Mouse (Mus musculus) midbrain, embryonic 14.5 days (tissue): ENCODE data around the gene Marc1. TPM values are rescaled to one million over a fixed set of nuclear protein-coding genes. Genes with fewer than 3 reads are reported as not detected.

ENCODE experiments used
- ATAC-seq: fragments of 200-750 bp; cut with Nextera tagmentation; 2 replicates; pipeline ENCODE4 v1.8.0; 2017; ENCODE audit warnings: moderate number of reproducible peaks, moderate library complexity; ENCODE audit not compliant: low FRiP score, low TSS enrichment
- DNase-seq: peaks from one replicate; pipeline ENCODE4 v3.0.0-alpha.2; 2015
- H3K27ac ChIP-seq: fragments of 300-500 bp; sonication (generic); replicated peaks from 2 replicates; pipeline ENCODE4 v1.5.1; 2014; ENCODE audit warnings: mild to moderate bottlenecking, low read depth, low read length, moderate library complexity
- H3K27me3 ChIP-seq: fragments of 300-500 bp; sonication (generic); 2 replicates; pipeline ENCODE4 v1.6.1; 2014; ENCODE audit warnings: low read length, control low read depth, mixed read lengths; ENCODE audit not compliant: control insufficient read depth, insufficient read depth
- H3K36me3 ChIP-seq: fragments of 300-500 bp; sonication (generic); 2 replicates; pipeline ENCODE4 v1.6.1; 2014; ENCODE audit warnings: low read length, control low read depth; ENCODE audit not compliant: control insufficient read depth, insufficient read depth
- H3K4me1 ChIP-seq: fragments of 300-500 bp; sonication (generic); 2 replicates; pipeline ENCODE4 v1.6.1; 2014; ENCODE audit warnings: mild to moderate bottlenecking, antibody characterized with exemption, low read length, control low read depth; ENCODE audit not compliant: control insufficient read depth, insufficient read depth
- H3K4me2 ChIP-seq: fragments of 300-500 bp; sonication (generic); 2 replicates; pipeline ENCODE4 v1.6.1; 2014; ENCODE audit warnings: mild to moderate bottlenecking, low read length, moderate library complexity
- H3K4me3 ChIP-seq: fragments of 300-500 bp; sonication (generic); replicated peaks from 2 replicates; pipeline ENCODE4 v1.5.1; 2014; ENCODE audit warnings: low read depth, low read length
- H3K9ac ChIP-seq: fragments of 300-500 bp; sonication (generic); replicated peaks from 2 replicates; pipeline ENCODE4 v1.6.1; 2014; ENCODE audit warnings: mild to moderate bottlenecking, low read length, moderate library complexity
- H3K9me3 ChIP-seq: fragments of 300-500 bp; sonication (generic); 2 replicates; pipeline ENCODE4 v1.6.1; 2016; ENCODE audit warnings: low read length, control low read depth, mixed read lengths; ENCODE audit not compliant: control insufficient read depth
- WGBS: fragments of 180-500 bp; shearing (Covaris S2); extraction: QIAGEN DNeasy Blood & Tissue Kit; methylation state at CpG from one replicate; pipeline ENCODE4 v1.1.7; 2014; 5-methylcytosine and 5-hydroxymethylcytosine counted together
- polyA plus RNA-seq: library from polyadenylated mRNA; unstranded; fragments of >200 nt; fragmentation: Nextera tagmentation; extraction: Ambion mirVana; gene quantifications from 2 replicates; pipeline ENCODE4 v1.2.1, GENCODE M21; 2014

Marc1 gene
- polyA plus RNA-seq, 1 experiment from 2014 or later = 0.13 TPM

DNA sequence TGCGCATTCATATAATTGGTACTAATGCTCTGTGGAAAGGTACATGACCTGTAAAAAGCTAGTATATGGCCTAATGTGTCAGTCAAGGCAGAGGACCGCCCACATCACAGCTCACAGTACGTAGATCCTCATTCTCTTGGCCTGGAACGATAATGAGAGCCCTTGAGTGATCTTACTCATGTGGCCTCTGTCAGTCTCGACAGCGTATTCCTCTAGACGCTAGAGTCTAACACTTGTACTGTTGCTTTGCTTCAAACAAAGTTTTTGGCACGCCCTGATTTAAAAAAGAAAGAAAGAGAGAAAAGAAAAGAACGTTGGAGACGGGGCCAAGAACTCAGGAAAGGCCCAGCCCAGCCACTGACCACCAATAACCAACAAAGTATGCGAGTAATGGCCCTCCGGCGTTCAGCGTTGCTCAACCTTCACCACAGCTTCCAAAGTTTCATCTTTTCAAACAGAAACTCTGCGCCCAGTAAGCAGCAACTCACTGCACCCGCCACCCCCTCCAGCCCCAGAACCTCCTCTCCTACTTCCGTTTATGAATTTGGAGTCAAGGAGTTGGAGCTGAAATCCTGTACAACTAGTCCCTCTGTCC is 2.6 kb downstream of the Marc1 start:
- no peak overlapping the region for H3K27ac ChIP-seq
- peaks cover 8% of the 10 kb centered on the region; the same call in 1 of the 2 replicates for H3K4me1 ChIP-seq
- H3K9me3 ChIP-seq = no peaks in the 10 kb centered on the region
- DNase-seq (no peak), ATAC-seq (no peak)
- H3K36me3 ChIP-seq = no peaks in the 10 kb centered on the region
- peaks cover 17% of the 10 kb centered on the region for H3K27me3 ChIP-seq
- H3K4me2 ChIP-seq = no peak overlapping the region
- 91% methylated on average over 17 of the region's 17 CpGs for WGBS
- H3K4me3 ChIP-seq = no peak overlapping the region
- no peak overlapping the region for H3K9ac ChIP-seq

DNA sequence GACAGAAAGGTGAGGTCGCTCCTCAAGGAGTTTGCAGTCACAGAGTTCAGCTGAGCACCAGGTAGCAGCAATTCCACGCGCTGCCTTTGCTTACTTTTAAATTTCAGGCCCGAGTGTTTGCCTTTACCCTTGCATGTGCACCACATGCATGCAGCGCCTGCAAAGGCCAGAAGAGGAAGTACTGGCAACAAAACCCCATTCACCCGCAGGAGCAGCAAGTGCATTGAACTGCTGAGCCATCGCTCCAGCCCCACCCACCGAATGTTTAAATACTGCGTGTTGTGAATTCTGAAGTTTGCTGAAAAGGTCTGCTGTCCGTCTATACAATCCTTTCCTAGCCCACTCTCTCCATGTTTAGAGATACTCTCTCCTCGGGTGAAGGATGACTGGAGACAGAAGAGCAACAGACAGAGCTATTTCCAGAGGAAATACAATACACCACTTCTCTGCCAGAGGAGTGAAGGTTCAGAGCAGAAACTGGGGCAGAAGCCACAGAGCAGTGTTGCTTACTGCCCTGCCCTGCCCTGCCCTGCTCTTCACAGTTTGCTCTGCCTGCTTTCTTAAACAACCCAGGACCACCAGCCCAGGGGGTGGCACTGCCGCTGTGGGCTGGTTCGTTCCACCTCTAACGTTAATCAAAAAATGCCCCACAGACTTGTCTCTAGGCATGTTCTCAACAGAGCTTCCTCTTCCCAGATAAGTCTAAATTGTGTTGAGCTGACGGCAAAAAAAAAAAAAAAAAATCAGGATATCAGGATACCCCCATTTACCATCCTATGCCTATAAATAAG is 3.3 kb downstream of the Marc1 start:
- DNase-seq = no peak

DNA sequence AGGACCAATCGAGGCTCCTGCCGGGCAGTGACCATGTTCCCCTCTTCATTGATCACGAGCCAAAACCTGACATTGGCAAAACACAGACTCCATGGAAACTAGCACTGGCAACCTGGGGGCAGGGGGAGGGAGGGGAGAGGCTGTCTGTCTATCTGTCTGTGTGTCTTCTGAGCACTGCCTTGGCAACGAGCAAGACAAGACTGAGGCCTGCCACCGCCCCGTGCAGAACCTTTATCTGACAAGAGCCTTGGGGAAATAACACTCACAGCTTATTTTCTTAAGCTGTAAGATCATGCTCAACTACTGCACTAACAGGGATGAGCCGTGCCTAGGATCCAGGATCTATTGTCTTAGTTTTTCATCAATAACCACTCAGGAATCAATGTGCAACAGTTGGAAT is 4.0 kb downstream of the Marc1 start:
- Histone ChIP-seq H3K9me3 (no peaks in the 10 kb centered on the region), H3K27me3 (peaks cover 17% of the 10 kb centered on the region), H3K9ac (no peak overlapping the region), H3K27ac (no peak overlapping the region), H3K4me2 (no peak overlapping the region), H3K4me1 (peaks cover 8% of the 10 kb centered on the region; the same call in 1 of the 2 replicates), H3K36me3 (no peaks in the 10 kb centered on the region), H3K4me3 (no peak overlapping the region)
- ATAC-seq (no peak), DNase-seq (no peak)
- 76% methylated on average over 7 of the region's 7 CpGs for WGBS

More for the DNA sequence above, 3.3 kb downstream of the Marc1 start:
- no peak for ATAC-seq
- Histone ChIP-seq H3K9me3 (no peaks in the 10 kb centered on the region), H3K4me1 (peaks cover 8% of the 10 kb centered on the region; the same call in 1 of the 2 replicates), H3K27ac (no peak overlapping the region), H3K27me3 (peaks cover 17% of the 10 kb centered on the region), H3K36me3 (no peaks in the 10 kb centered on the region), H3K9ac (no peak overlapping the region), H3K4me2 (no peak overlapping the region), H3K4me3 (no peak overlapping the region)
- 72% methylated on average over 15 of the region's 15 CpGs for WGBS

DNA sequence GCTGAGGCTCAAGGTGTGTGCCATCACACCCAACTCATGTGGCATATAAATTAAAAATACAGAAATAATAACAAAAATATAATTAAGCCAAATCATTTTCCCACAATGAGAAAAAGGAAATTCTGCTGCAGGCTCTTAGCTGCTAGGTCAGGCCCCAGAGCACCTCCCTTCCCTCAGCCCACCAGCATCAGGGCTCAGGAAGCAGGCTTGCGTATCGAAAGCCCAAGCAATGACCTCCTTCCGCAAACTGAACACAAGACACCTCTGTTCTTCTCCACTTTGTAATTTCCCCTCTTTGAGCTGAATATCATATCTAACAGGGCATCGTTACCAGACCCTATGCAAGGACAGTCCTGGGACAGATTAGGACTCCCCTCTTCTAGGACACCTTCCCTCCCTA is 5.4 kb downstream of the Marc1 start:
- 93% methylated on average over 4 of the region's 4 CpGs for WGBS
- Histone ChIP-seq H3K27me3 (peaks cover 10% of the 10 kb centered on the region), H3K9ac (no peak overlapping the region), H3K9me3 (0 out of 2 replicates have a peak, but pooled peaks cover 2% of the 10 kb centered on the region), H3K4me3 (no peak overlapping the region), H3K27ac (no peak overlapping the region), H3K36me3 (no peaks in the 10 kb centered on the region), H3K4me1 (peaks cover 3% of the 10 kb centered on the region; the same call in 1 of the 2 replicates), H3K4me2 (no peak overlapping the region)
- DNase-seq (no peak), ATAC-seq (no peak)

DNA sequence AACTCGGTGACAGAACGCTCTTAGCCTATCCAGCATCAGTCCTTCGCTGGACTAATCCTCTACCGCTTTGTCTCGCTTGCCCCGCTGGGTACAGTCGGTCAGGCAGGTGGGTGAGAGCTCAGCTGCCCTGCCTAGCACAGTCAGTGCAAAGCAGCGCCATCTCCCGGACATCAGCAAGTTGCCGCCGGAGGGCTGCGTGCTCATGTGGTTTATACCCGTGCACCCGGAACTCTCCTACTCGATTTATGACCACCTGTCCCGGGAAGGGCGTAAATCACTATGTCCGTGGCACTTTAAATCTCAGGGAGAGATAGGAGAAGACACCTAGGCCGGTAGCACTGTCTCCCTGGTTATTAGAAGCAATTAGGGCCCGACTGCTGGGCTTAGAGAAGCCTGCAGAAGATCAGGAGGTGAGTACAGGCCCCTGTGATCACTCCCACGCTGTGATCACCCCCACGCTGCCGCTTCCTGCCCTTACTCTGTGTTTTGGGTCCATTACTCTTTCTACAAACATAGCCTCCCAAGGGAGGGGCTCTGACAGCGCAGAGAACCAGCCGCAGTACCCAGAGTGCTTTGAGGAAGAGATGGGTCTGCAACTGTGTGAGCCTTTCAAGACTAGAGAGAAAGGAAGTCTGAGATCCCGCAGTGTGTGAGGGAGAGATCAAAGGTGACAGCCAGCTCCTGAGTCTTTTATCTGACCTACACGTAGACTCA is 17.8 kb downstream of the Marc1 start:
- H3K36me3 ChIP-seq = no peaks in the 10 kb centered on the region
- H3K27ac ChIP-seq = no peak overlapping the region
- WGBS = 19% methylated on average over 27 of the region's 27 CpGs
- DNase-seq = peak; percentile 64
- H3K4me1 ChIP-seq = no peaks in the 10 kb centered on the region
- peak overlapping the region; percentile 15; the same call in 1 of the 2 replicates for H3K4me2 ChIP-seq
- H3K9ac ChIP-seq = no peak overlapping the region
- ATAC-seq = no peak
- no peaks in the 10 kb centered on the region for H3K9me3 ChIP-seq
- no peak overlapping the region for H3K4me3 ChIP-seq
- H3K27me3 ChIP-seq = no peaks in the 10 kb centered on the region

DNA sequence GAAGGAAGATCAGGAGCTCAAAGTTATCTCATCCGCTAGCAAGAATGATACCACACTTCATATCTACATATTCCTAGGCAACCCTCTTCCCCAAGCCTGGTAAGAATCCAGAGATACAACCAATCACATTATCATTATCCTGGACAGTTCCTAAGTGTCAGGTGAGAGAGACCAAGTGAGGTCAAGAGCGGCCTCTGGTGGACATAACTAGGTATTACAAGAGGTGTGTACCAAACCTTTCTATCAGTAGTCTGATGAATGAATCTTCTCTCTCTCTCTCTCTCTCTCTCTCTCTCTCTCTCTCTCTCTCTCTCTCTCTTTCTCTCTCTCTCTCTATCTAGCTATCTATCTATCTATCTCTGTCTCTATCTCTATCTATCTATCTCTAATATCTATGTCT is 20.0 kb downstream of the Marc1 start:
- no peak overlapping the region for H3K27ac ChIP-seq
- no peaks in the 10 kb centered on the region for H3K27me3 ChIP-seq
- no peaks in the 10 kb centered on the region for H3K36me3 ChIP-seq
- no peak overlapping the region for H3K4me3 ChIP-seq
- DNase-seq (peak; percentile 77), ATAC-seq (no peak)
- H3K4me2 ChIP-seq = no peak overlapping the region
- H3K4me1 ChIP-seq = no peaks in the 10 kb centered on the region
- H3K9ac ChIP-seq = no peak overlapping the region
- 5% methylated on average over 2 of the region's 2 CpGs for WGBS
- no peaks in the 10 kb centered on the region for H3K9me3 ChIP-seq

DNA sequence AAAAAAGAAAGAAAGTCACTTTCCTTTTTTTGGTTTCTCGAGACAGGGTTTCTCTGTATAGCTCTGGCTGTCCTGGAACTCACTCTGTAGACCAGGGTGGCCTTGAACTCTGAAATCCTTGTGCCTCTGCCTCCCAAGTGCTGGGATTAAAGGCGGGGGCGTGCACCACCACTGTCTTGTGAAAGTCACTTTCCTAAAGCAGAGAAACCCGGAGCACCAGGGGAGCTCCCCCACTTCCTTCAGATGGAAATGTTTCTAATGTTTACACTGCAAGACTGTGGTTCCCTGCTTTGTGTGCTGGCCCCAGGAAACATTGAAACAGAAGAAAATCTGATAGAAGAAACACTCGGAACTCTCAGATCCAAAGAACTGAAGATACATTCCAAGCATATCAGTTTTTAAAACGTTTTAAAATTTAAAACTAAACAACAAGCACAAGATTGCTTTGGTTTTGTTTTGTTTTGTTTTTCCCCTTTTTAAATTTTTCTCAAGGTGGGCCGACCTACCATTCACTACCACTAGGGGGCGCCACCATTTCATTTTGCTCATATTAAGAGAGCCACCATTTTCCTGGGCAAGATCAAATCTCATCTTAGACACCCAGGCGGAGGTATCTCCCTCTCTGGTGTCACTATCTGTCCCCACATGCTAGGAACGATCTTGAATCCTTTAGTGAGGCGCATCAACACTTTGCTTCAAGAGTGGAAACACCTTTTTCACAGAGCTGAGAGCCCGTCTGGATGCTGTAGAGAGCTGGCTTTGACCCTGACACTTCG is 24.5 kb downstream of the Marc1 start:
- Histone ChIP-seq H3K4me2 (no peak overlapping the region), H3K4me3 (no peak overlapping the region), H3K9me3 (no peaks in the 10 kb centered on the region), H3K9ac (no peak overlapping the region), H3K36me3 (no peaks in the 10 kb centered on the region), H3K4me1 (no peaks in the 10 kb centered on the region), H3K27ac (no peak overlapping the region), H3K27me3 (no peaks in the 10 kb centered on the region)
- ATAC-seq = no peak
- WGBS = 71% methylated on average over 13 of the region's 13 CpGs
- DNase-seq = no peak

DNA sequence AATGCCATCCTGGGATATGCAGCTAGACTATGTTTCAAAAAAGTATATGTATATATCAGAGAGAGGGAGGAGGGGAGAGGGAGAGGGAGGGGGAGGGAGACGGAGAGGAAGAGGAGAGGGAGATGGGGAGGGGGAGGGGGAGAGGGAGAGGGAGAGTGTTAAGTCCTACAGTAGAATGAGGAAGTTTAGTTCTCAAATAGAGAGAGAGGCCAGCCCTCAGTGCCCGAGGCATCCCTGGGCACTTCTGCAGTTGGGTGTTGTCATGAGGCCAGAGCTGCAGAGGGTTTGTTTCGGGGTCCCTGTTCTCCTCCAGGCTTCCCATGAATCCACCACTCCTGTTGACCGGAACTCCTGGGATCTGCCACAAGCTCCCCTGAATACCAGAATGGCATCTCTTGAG is 27.5 kb downstream of the Marc1 start:
- Histone ChIP-seq H3K27ac (no peak overlapping the region), H3K4me1 (no peaks in the 10 kb centered on the region), H3K27me3 (no peaks in the 10 kb centered on the region), H3K4me3 (no peak overlapping the region), H3K9ac (no peak overlapping the region), H3K36me3 (no peaks in the 10 kb centered on the region), H3K9me3 (no peaks in the 10 kb centered on the region), H3K4me2 (no peak overlapping the region)
- 83% methylated on average over 4 of the region's 4 CpGs for WGBS
- DNase-seq = no peak
- no peak for ATAC-seq
